Mouse (Mus musculus) urinary bladder, postnatal 36 days (tissue): ENCODE measurements around the gene Gpd1.

Source experiments
- DNase-seq, 2 experiments: peaks; one replicate each; pipeline ENCODE4 v3.0.0; 2022; ENCODE audit warnings: low spot score in 2 of 2, mixed read lengths in 1 of 2

Gpd1 gene

DNA sequence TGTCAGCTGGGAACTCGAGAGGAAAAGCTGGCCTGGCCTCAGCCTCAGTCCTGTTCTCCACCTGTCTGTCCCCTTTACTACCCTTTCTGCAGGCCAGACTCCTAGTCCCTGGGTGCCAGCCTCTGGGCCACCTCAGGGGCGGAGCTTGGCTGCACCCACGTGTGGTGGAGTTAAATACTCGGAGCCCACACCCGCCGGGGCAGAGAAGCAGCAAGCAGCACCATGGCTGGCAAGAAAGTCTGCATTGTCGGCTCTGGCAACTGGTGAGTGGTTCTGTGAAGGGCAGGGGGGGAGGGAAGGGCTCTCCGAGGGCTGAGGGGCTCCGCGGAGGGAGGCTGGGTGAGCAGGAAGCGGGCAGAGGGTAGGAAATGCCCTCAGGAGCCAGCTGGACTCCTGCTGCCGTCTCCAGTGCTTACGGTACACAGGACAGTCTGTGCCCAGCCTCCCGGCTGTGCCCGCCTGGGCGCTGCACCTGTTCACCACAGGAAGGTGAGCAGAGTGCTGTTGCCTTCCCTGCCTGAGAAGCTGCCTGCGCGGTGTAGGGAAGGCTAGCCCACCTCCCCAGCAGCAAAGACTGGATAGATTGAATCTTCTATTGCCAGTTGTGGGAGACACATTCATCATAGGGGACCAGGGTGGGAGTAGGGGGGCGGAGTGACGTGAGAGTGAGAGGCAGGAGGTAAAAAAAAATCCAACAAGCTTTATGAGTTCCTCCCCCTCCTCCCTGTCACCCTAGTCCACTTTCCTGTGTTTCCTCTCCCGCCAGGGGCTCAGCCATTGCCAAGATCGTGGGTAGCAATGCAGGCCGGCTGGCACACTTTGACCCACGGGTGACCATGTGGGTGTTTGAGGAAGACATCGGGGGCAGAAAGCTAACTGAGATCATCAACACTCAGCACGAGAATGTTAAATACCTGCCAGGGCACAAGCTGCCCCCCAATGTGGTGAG lies at the start of gene Gpd1:
TSS of gene Gpd1 (plus strand) at position 130 of the 949 bp plus-strand sequence.
- DNase-seq = peak in 1 of 2 experiments; percentile 62

DNA sequence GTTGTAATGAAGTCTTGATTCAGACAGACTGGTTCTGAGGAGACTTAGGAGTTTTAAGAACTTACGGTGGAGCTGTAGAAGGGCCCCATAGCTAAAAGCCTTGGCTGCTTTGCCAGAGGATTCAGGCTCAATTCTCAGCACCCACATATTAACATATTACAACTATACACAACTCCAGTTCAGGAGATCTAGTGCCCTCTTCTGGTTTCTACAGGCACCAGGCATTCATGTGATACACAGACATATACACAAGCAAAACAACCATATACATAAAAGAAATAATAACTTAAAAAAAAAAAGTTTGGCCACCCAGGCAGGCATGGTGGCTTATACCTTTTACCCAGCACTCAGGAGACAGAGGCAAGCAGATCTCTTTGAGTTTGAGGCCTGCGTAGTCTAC lies 49.8 kb upstream of the Gpd1 start:
- DNase-seq = no peak

DNA sequence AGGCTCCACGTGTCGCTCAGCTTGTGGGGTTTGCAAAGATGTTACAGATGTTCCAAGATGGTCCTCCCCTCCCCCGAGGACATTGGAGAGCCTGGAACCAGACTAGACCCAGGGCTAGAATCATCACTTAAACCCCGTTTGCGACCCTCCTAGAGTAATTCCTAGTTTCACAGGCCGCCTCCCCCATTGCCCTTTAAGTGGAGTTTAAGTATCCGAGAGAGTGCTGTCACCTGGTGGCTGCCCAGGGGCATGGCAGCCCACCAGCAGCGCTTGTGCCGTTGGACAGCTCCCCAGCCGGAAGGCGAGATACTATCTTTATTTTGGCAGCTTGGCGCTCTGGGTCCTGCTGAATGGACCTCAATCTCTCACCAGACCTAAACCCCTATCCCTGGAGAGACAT lies 48.4 kb upstream of the Gpd1 start:
- DNase-seq = peak; percentile 66 to 70

DNA sequence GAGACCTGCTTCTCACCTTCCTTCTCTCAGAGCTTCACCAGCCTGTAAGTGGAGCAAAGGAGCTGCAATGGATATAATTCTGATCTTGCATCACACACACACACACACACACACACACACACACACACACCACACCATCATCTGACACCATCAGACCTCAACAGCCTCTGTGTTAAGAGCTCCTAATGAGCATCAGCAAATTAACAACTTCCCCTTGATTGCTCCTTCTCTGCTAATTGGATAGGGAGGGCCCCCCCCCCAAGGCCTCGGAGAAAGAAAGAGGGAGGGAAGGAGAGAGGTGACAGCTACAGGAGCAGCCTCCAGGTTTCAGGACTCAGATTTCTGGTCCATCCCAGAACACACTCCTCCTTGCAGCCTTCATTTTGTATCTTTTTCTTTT lies 47.9 kb upstream of the Gpd1 start:
- DNase-seq = no peak

DNA sequence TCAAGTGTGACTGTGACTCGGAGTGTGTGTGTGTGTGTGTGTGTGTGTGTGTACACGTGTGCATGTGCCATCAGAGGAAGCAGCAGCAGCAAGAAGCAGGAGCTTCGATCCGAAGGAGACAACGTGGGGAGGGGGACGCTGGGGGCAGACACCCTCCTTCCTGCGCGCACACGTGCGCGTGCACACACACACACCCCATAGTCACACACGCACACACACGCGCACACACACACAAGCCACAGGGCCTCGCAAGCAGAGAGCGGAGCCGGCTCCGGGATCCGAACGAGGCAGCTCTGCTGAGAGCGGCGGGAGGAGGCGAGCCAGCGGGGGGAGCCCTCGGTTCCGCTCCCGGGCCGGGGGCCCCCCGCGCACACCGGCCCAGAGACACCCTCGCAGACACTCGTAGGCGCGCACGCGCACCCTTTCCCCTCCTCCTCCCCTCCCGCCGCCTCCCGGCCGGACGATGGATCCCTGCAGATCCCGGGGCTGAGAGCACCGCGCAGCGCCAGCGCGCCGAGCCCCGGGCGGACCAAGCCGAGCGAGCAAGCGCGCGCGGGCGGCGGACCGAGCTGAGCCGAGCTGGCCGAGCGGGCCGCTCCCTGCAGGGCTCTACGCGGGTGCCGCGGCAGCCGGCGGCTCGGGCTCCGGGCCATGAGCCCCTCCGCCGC lies 47.0 kb upstream of the Gpd1 start, which contains the start of gene Asic1:
TSS of gene Asic1 (plus strand) at position 215 of the 668 bp plus-strand sequence.
- peak; percentile 46 to 69 for DNase-seq

DNA sequence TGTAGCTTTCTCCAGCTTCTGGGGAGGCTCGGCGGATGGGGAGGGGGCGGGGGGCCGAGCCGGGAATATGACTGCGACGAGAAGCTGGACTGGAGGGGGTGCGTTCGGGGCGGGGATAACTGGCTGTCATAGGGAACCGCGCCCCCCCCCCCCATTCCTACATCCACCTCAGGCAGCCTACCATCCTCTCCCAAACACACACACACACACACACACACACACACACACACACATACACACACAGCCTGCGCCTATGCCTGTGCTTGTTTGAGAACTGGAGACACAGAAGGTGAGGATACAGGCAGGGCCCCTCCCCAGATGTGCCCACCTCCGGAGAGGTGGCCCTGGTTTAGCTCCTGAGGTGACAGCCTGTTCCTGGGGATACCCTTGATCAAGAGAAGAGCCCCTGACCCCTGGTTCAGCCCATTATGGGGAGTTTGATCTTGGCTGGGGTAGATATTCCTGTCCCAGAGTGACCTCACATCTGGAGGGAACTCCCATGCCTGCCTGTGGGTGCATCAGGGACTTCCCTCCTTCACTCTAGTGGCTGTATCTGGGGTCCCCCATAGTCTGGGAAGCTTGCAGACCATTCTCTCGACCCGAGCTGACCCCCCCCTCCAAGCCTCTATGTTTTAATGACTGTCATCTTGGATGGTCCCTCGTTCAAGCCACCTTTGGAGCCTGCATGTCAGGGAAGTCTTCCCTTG lies 46.2 kb upstream of the Gpd1 start:
- no peak for DNase-seq

DNA sequence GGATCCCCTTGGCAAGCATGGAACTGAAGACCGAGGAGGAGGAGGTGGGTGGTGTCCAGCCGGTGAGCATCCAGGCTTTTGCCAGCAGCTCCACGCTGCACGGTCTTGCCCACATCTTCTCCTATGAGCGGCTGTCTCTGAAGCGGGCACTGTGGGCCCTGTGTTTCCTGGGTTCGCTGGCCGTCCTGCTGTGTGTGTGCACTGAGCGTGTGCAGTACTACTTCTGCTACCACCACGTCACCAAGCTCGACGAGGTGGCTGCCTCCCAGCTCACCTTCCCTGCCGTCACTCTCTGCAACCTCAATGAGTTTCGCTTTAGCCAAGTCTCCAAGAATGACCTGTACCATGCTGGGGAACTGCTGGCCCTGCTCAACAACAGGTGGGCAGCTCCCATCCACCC lies 45.5 kb upstream of the Gpd1 start:
- DNase-seq = no peak

DNA sequence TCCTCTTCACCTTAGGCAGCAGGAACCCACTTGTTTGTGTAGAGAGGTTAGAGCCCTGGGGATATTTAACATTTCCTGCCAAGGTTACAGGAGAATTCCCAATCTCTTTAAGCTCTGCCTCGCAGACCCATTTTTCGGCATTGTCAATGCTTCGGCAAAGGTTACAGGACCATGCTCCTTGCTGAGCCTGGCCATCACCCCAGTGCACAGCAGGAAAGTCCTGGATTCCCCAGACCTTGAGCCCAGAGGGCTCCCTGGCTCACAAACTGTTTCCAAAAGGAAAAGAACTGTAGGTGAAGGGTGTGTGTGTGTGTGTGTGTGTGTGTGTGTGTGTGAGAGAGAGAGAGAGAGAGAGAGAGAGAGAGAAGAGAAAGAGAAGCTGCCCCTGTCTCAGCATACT lies 42.4 kb upstream of the Gpd1 start:
- DNase-seq = no peak

DNA sequence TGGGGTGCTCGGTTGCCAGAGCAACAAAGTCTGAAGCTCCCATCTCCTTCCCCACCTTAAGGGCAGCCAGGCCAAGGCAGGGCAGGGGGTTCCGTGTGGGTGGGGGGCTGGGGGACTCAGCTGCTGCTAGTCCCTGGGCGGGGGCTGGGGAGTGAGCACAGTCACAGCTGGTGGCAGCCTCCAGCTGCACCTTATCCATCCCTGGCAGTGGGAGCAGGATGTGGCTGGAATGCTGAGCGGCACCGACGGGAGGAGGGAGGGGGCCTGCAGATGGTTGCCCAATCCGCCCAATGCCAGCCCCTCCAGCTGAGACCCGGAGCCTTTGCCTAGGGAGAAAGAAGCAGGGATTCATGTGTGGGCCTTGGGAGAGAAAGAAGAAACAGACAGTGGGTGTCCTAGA lies 40.2 kb upstream of the Gpd1 start:
- no peak for DNase-seq

DNA sequence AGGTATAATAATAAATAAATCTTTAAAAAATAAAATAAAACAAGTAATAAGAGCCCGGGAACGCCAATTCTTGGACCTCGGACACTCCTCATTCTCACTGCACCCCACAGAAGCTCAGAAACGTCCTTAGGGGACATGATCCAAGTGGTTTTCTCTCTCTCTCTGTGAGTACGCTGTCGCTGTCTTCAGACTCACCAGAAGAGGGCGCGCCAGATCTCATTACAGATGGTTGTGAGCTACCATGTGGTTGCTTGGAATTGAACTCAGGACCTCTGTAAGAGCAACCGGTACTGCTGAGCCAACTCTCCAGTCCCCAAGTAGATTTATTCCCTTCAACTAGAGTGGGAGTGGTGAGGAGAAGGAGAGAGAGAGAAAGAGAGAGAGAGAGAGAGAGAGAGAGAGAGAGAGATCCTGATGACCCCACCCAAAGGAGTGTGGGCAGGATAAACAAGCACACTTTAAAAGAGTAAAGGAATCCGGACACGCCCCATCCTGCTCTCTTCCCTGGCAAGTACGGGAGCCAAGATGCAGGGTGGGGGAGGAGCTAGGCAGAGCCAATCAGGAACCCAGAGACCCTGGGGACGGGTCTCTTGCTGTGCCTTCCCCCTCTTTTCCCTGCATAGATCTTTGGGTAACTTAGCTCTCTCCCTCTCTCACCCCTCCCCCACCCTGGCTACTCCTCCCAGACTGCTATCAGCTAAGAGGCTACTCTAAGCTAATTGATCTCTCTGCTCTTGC lies 39.1 kb upstream of the Gpd1 start:
- no peak for DNase-seq

DNA sequence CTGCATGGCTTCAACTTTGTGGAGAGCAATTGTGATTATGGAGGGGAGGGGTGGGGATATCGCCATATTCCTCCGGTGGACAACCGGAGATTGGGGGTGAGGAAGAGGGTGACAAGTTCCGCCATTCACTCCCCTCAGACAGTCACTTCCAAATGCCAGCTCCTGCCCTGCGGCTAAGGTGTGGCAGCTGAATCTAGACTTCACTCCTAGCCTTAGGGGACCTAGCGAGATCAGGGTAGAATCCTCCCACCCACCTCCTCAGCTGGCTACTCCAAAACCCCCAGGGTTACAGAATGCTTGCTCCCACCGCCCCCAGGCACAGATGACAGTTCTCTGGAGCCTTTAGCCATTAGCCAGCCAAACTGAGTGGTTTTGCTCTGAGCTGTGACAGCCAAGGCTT lies 38.3 kb upstream of the Gpd1 start:
- DNase-seq = no peak

DNA sequence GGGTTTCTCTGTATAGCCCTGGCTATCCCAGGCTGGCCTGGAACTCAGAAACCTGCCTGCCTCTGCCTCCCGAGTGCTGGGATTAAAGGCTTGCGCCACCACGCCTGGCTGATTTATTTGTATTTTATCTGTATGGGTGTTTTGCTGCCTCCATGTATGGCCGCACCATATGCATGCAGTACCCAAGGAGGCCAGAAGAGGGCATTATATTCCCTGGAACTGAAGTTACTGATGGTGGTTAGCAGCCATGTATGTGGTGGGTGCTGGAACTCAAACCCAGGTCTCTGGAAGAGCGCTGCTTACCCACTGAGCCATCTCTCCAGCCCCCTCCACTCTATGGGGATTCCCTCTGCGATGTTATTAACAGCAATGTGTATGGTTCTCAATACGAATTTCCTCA lies 34.4 kb upstream of the Gpd1 start:
- no peak for DNase-seq

DNA sequence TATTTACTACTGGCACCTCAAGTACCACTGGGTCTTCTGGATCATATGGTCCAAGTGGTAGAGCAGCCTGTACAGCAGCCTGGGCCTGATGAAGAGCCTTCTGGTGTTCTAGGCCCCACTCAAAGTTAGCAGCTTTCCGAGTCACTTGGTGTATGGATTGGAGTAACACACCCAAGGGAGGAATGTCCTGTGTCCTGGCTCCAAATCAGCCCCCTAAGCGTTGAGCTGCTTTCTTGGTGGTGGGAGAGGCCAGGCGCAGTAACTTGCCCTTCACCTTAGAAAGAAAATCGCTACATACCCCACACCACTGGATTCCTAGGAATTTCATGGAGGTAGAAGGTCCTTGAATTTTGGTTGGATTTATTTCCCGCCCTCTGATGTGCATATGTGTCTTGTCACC lies 33.2 kb upstream of the Gpd1 start:
- no peak for DNase-seq

DNA sequence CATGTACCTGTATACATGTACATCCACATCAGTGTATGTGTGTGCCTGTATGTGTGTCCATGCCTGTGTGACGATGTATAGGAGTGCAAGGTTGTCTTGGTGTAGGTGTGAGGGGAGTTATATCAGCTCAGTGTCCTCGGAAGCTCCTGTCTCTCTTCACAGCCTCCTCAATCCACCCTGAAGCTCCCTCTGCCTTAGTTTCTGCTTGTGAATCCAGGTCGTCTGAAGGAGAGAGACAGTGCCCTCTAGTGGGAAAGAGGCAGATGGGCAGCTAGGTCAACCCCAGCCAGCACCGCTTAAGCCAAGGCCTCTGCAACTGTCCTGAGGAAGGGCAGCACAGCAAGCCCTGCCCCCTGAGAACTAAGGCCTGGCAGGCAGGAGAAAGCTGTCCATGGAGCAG lies 28.6 kb upstream of the Gpd1 start:
- peak in 1 of 2 experiments; percentile 43 for DNase-seq

DNA sequence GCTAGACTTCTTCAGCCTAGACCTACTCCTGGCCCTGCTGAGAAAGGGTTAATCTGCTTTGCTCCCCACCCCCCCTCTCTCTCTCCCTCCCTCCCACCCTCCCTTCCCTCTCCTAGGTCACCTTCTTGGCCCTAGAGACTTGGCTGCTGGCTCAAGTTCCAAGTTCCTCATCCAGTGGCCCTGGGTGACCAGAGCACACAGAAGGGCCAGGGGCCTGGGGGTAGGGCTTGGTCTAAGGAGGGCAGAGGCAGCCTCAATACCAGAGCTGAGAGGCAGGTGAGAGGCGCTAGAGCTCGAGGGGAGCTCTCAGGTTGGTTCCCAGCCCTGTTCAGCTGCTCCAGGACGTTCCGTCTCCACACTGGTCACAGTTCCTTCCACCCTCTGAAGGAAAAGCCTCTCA lies 26.4 kb upstream of the Gpd1 start:
- DNase-seq = no peak

DNA sequence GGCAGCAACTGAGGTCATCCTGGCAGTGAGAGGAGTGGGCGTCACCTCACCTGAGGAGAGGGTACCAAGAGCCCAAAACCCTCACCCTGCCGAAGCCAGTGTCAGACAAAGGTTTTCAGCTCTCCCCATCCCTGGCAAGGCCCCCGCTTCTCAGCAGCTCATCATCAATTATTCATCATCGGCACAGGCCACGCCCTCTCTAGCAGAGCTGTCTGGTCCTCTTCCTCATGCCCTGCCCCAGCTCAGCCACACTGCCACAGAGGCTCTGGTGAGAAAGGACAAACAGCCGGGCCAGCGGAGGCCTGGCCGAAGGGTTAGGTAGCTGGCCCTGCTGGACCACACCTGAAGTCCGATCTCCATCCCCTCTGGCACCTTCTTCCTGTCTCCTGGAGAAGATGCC lies 25.3 kb upstream of the Gpd1 start:
- no peak for DNase-seq

DNA sequence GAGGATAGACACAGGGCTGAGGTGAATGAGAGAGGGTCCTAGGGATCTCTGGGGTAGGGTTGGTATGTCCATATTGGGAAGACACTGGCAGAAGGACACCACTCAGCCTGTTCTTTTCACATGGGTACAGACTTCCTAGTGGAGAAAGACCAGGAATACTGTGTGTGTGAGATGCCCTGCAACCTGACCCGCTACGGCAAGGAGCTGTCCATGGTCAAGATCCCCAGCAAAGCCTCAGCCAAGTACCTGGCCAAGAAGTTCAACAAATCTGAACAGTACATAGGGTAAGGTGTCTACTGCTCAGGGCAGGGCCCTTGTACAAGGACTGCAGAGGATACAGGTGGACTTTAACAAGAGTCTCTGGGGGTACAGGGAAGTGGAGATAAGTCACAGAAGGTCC lies 20.0 kb upstream of the Gpd1 start:
- DNase-seq = no peak

DNA sequence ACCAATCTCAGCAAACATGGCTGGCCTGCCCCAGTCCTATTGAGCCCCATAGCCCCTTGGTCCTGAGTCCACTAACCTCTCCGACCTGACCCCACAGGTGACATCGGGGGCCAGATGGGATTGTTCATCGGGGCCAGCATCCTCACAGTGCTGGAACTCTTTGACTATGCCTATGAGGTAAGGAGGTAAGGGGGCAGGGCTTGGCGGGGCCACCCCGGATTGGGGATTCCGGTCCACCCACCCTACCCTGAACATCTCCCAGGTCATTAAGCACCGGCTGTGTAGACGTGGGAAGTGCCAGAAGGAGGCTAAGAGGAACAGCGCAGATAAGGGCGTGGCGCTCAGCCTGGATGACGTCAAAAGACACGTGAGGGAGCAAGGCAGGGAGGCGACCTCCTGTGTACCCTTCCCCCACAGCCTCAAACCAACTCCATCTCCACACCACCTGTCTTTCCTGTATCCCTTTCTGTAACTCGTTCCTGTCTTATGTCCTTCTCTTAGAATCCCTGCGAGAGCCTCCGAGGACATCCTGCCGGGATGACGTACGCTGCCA lies 18.7 kb upstream of the Gpd1 start:
- DNase-seq = no peak

DNA sequence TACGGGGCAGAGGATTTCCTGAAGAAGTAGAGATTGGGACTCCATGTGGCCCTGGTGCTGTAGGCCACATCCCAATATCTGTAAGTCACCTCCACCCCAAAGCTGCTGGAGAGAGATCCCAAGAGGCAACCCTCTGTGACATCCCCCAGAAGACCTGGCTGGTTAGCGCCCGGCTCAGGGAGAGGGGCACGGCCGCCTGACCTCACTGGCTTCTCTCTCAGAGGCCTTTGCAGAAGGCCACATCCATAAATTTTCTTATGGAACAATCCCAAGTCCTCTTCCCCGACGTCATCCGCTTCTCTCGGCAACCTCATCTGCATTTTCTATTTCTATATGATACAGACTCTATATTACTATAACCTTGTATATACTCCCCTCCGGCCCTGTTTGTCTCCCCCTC lies 17.6 kb upstream of the Gpd1 start:
- DNase-seq = no peak

DNA sequence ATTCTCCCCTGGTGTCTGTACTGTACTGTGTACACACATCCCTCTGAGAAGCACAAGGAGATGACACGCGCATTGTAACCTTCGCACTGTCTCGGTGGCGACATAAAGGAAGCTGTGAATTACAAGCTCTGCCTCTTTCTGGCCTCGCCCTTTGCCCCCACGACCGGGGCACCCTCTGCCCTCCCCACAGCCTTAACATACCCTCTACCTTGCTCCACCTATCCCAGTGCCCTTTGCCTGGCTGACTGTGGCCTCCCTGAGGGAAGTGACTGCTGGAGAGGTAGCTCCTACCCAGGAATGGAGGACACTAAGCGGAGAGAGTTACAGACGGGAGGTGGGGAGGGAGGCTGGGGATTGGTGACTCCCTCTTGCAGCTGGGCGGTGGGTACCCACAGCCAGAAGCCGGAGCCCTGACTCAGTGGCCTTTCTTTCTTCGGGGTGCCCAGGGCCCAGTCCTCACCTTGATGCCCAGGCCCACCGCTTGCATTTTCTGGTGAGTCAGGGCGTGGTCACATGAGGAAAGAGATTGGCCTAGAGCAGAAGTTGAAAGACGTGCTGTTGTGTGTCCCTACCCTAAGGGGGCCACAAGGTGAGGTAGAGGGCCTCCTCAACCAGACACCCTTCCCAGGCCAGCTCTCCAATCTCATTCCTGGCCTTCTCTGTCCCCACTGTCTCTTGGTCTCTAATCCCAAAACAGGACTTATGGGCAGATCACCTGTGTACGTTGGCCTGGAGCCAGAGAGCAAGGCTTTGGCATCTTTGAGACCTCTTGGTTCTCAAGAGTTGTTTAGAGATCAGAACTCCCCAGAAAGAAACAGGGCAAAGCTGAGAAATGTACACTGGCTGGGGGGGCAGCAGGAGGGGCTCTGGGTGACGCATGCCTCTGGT lies 16.9 kb upstream of the Gpd1 start:
- DNase-seq = no peak
